Mouse (Mus musculus): ENCODE results near the gene Gnl3l.
A peak's percentile ranks its signal among the peaks of the same experiment; 100 is the strongest.

Gnl3l gene

GRCm38 (mm10) chrX:150956522-150957300, 60.4 kb downstream of the Gnl3l start:
- peak; percentile 83 for DNase-seq (ENCODE audit: low read depth, low spot score)

- no peak for DNase-seq (ENCODE audit: low read depth, low spot score)
Observed at GRCm38 (mm10) chrX:150956016-150956415, 61.1 kb downstream of the Gnl3l start.

- no peak for DNase-seq (ENCODE audit: low read depth, low spot score)
Observed at GRCm38 (mm10) chrX:150955441-150955840, 61.7 kb downstream of the Gnl3l start.

- DNase-seq (ENCODE audit: low read depth, low spot score) = no peak
Observed at GRCm38 (mm10) chrX:150954721-150955120, 62.4 kb downstream of the Gnl3l start.

Measured in 3T3-L1 (cell line).